Mouse (Mus musculus): ENCODE measurements around the gene Ubl7. TPM values are rescaled to one million over a fixed set of nuclear protein-coding genes. Genes with fewer than 3 reads are reported as not detected.

Ubl7 gene
- total RNA-seq, 2 experiments from 2014 or later, result 14.2 to 78.4 TPM

GRCm38 (mm10) chr9:57947381-57948030 lies 36.7 kb downstream of the Ubl7 start:
- no peak for ATAC-seq (replicated peaks; ENCODE audit: poor library complexity)

- no peak for ATAC-seq (replicated peaks; ENCODE audit: poor library complexity)
Measured at GRCm38 (mm10) chr9:57948333-57948931, 37.7 kb downstream of the Ubl7 start.

GRCm38 (mm10) chr9:57949102-57949704 lies 38.4 kb downstream of the Ubl7 start:
- ATAC-seq (replicated peaks; ENCODE audit: poor library complexity), result no peak

- ATAC-seq (replicated peaks; ENCODE audit: poor library complexity), result no peak
Measured at GRCm38 (mm10) chr9:57949879-57950278, 39.1 kb downstream of the Ubl7 start.

- ATAC-seq (replicated peaks; ENCODE audit: poor library complexity), result no peak
Measured at GRCm38 (mm10) chr9:57950519-57950918, 39.7 kb downstream of the Ubl7 start.

GRCm38 (mm10) chr9:57951993-57952392 lies 41.2 kb downstream of the Ubl7 start:
- no peak for ATAC-seq (replicated peaks; ENCODE audit: poor library complexity)

GRCm38 (mm10) chr9:57954962-57955744 lies 44.4 kb downstream of the Ubl7 start:
- no peak for ATAC-seq (replicated peaks; ENCODE audit: poor library complexity)

GRCm38 (mm10) chr9:57955764-57956163 lies 45.0 kb downstream of the Ubl7 start:
- ATAC-seq (replicated peaks; ENCODE audit: poor library complexity), result no peak

- no peak for ATAC-seq (replicated peaks; ENCODE audit: poor library complexity)
Measured at GRCm38 (mm10) chr9:57956196-57956837, 45.5 kb downstream of the Ubl7 start.

GRCm38 (mm10) chr9:57956838-57957236 lies 46.1 kb downstream of the Ubl7 start:
- ATAC-seq (replicated peaks; ENCODE audit: poor library complexity), result peak; percentile 80

GRCm38 (mm10) chr9:57958615-57959014 lies 47.8 kb downstream of the Ubl7 start:
- no peak for ATAC-seq (replicated peaks; ENCODE audit: poor library complexity)

- no peak for ATAC-seq (replicated peaks; ENCODE audit: poor library complexity)
Measured at GRCm38 (mm10) chr9:57959399-57959798, 48.6 kb downstream of the Ubl7 start.

- ATAC-seq (replicated peaks; ENCODE audit: poor library complexity), result no peak
Measured at GRCm38 (mm10) chr9:57959886-57960866, 49.4 kb downstream of the Ubl7 start.

- no peak for ATAC-seq (replicated peaks; ENCODE audit: poor library complexity)
Measured at GRCm38 (mm10) chr9:57961226-57961625, 50.4 kb downstream of the Ubl7 start.

- no peak for ATAC-seq (replicated peaks; ENCODE audit: poor library complexity)
Measured at GRCm38 (mm10) chr9:57961863-57962778, 51.3 kb downstream of the Ubl7 start.

GRCm38 (mm10) chr9:57963249-57963997 lies 52.6 kb downstream of the Ubl7 start:
- no peak for ATAC-seq (replicated peaks; ENCODE audit: poor library complexity)

- ATAC-seq (replicated peaks; ENCODE audit: poor library complexity), result no peak
Measured at GRCm38 (mm10) chr9:57963998-57964395, 53.2 kb downstream of the Ubl7 start.
